ENCODE assay signal across 11 mouse cellular contexts in the genomic region with DNA sequence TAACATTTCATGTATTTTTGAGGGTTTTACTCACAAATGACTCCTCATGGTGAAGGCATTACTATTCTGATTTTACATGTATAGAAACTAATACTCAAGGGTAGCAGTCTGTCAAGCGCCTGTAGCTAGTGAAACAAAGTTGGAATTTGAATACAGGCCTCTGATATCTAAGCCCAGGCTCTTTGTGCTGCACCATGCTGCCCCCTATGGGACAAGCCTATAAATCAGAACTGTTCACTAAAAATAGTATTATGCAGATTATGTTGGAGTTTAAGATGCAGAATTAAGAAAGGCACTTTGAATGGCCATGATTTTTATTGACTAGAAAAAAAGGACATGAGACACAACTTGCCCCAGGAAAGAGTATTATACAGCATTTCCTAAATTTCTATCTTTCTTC.
DNase-seq lines count a peak whose midpoint lies in the region; ATAC-seq and TF ChIP-seq lines count a peak whose summit lies in the region.
"Had no signal": no experiment of that assay in that cellular context is flagged by ENCODE, and none has a peak within 500 bp of the region (broad histone marks: within the 10 kb centered on the region; RNA-seq: fewer than 3 reads in every experiment).

No protein-coding gene starts in this region.

- no peak for TF ChIP-seq POLR2A in cortical plate, adult 2 months (IDR thresholded peaks at IDR 0.05; ENCODE audit: extremely low read depth, insufficient read depth, low read length)

- 91% methylated on average over 1 of the region's 1 CpGs for WGBS in midbrain, embryonic 14.5 days
- whole genome bisulfite sequencing in midbrain, embryonic 13.5 days = 91% methylated on average over 1 of the region's 1 CpGs

- no peaks in the 10 kb centered on the region for H3K9me3 ChIP-seq in midbrain, embryonic 14.5 days (ENCODE audit: control insufficient read depth, low read length)
- no peaks in the 10 kb centered on the region for H3K9me3 ChIP-seq in midbrain, embryonic 13.5 days

- no peak overlapping the region for H3K4me3 ChIP-seq in midbrain, embryonic 14.5 days (replicated peaks; ENCODE audit: low read depth, low read length)
- no peak overlapping the region for H3K4me3 ChIP-seq in midbrain, embryonic 13.5 days (replicated peaks)
- H3K4me3 ChIP-seq in cortical plate, adult 2 months (ENCODE audit: insufficient read depth, low read length) = no peak overlapping the region

- peak; percentile 18 to 24 for DNase-seq in cerebellum, postnatal 10 days
- DNase-seq in cerebellum, postnatal 25 days = no peak
- peak; percentile 4 for DNase-seq in kidney, adult 9 months
- no peak for DNase-seq in kidney, postnatal 10 days
- peak; percentile 23 for DNase-seq in midbrain, embryonic 14.5 days
- DNase-seq in spleen, postnatal 4 days (ENCODE audit: low spot score in 2 of 2) = no peak
- DNase-seq: embryo, embryonic 11 days; heart, postnatal 10 days had no signal

- no peak for ATAC-seq in midbrain, embryonic 14.5 days (ENCODE audit: low FRiP score, low TSS enrichment)
- ATAC-seq in midbrain, embryonic 13.5 days = no peak

- no peaks in the 10 kb centered on the region for H3K4me1 ChIP-seq in midbrain, embryonic 14.5 days (ENCODE audit: control insufficient read depth, insufficient read depth, low read length)
- no peaks in the 10 kb centered on the region for H3K4me1 ChIP-seq in midbrain, embryonic 13.5 days (replicated peaks)
- H3K4me1 ChIP-seq in cortical plate, adult 2 months (ENCODE audit: control insufficient read depth, insufficient read depth, low read length) = no peaks in the 10 kb centered on the region

- H3K27ac ChIP-seq in midbrain, embryonic 14.5 days (replicated peaks; ENCODE audit: low read depth, low read length) = no peak overlapping the region
- H3K27ac ChIP-seq in midbrain, embryonic 13.5 days = no peak overlapping the region
- H3K27ac ChIP-seq in cortical plate, adult 2 months (ENCODE audit: insufficient read depth, low read length) = no peak overlapping the region
- H3K27ac ChIP-seq: liver, embryonic 14.5 days had no signal

- H3K4me2 ChIP-seq in midbrain, embryonic 14.5 days (ENCODE audit: low read length) = no peak overlapping the region
- H3K4me2 ChIP-seq in midbrain, embryonic 13.5 days (replicated peaks) = no peak overlapping the region

- H3K36me3 ChIP-seq in midbrain, embryonic 14.5 days (ENCODE audit: control insufficient read depth, insufficient read depth, low read length) = no peaks in the 10 kb centered on the region
- no peaks in the 10 kb centered on the region for H3K36me3 ChIP-seq in midbrain, embryonic 13.5 days

- no peaks in the 10 kb centered on the region for H3K27me3 ChIP-seq in midbrain, embryonic 14.5 days (ENCODE audit: control insufficient read depth, insufficient read depth, low read length)
- no peaks in the 10 kb centered on the region for H3K27me3 ChIP-seq in midbrain, embryonic 13.5 days

- H3K9ac ChIP-seq in midbrain, embryonic 14.5 days (replicated peaks; ENCODE audit: low read length) = no peak overlapping the region
- H3K9ac ChIP-seq in midbrain, embryonic 13.5 days (replicated peaks) = no peak overlapping the region
- H3K9ac ChIP-seq: liver, embryonic 14.5 days had no signal

- TF ChIP-seq CTCF in cortical plate, adult 2 months (IDR thresholded peaks at IDR 0.05; ENCODE audit: extremely low read depth, insufficient read depth, low read length) = 0 out of 2 replicates have a peak, but pooled peaks have one; percentile 13

Comparison
In these comparisons a context has a peak if more than half of its experiments do, and no peak if none do; other contexts are left out.
1. DNase-seq: peak in cerebellum, postnatal 10 days (2 of 2), kidney, adult 9 months (single experiment) and midbrain, embryonic 14.5 days (single experiment); none in cerebellum, postnatal 25 days (0 of 2), kidney, postnatal 10 days (single experiment) and spleen, postnatal 4 days (0 of 2).